Mouse (Mus musculus): ENCODE results near the gene Rbfox2. TPM values are rescaled to one million over a fixed set of nuclear protein-coding genes. Genes with fewer than 3 reads are reported as not detected.

The Rbfox2 gene
- polyA plus RNA-seq, 1 experiment from 2014 or later = 76.2 TPM

- Histone ChIP-seq H3K27me3 (ENCODE audit: insufficient read depth, poor library complexity, severe bottlenecking) (no peaks in the 10 kb centered on the region), H3K4me1 (peaks cover 7% of the 10 kb centered on the region; the same call in 1 of the 2 replicates), H3K27ac (no peak overlapping the region), H3K9me3 (no peaks in the 10 kb centered on the region), H3K4me3 (no peak overlapping the region), H3K36me3 (no peaks in the 10 kb centered on the region)
- DNase-seq (ENCODE audit: low spot score) = no peak
- 80% methylated on average over 10 of the region's 10 CpGs for WGBS
These were observed 16.4 kb upstream of the Rbfox2 start for GRCm38 (mm10) chr15:77323226-77323625.

GRCm38 (mm10) chr15:77313701-77314100 is 6.9 kb upstream of the Rbfox2 start:
- 6% methylated on average over 6 of the region's 6 CpGs for WGBS
- Histone ChIP-seq H3K4me3 (peak overlapping the region; percentile 29), H3K27me3 (ENCODE audit: insufficient read depth, poor library complexity, severe bottlenecking) (no peaks in the 10 kb centered on the region), H3K4me1 (peaks cover 16% of the 10 kb centered on the region), H3K9me3 (no peaks in the 10 kb centered on the region), H3K27ac (peak overlapping the region; percentile 72), H3K36me3 (no peaks in the 10 kb centered on the region)
- no peak for DNase-seq (ENCODE audit: low spot score)

- H3K4me1 ChIP-seq = peaks cover 16% of the 10 kb centered on the region
- H3K4me3 ChIP-seq = no peak overlapping the region
- no peaks in the 10 kb centered on the region for H3K9me3 ChIP-seq
- no peaks in the 10 kb centered on the region for H3K36me3 ChIP-seq
- WGBS = 94% methylated on average over 7 of the region's 7 CpGs
- no peak overlapping the region for H3K27ac ChIP-seq
- DNase-seq (ENCODE audit: low spot score) = no peak
- H3K27me3 ChIP-seq (ENCODE audit: insufficient read depth, poor library complexity, severe bottlenecking) = no peaks in the 10 kb centered on the region
These were observed 6.0 kb upstream of the Rbfox2 start for GRCm38 (mm10) chr15:77312796-77313195.

- H3K27me3 ChIP-seq (ENCODE audit: insufficient read depth, poor library complexity, severe bottlenecking) = no peaks in the 10 kb centered on the region
- DNase-seq (ENCODE audit: low spot score) = no peak
- 65% methylated on average over 4 of the region's 4 CpGs for WGBS
- H3K27ac ChIP-seq = no peak overlapping the region
- no peaks in the 10 kb centered on the region for H3K9me3 ChIP-seq
- no peaks in the 10 kb centered on the region for H3K36me3 ChIP-seq
- peak overlapping the region; percentile 99 for H3K4me3 ChIP-seq
- peaks cover 32% of the 10 kb centered on the region for H3K4me1 ChIP-seq
These were observed 1.1 kb upstream of the Rbfox2 start for GRCm38 (mm10) chr15:77307767-77308495.

GRCm38 (mm10) chr15:77305852-77306546 is 805 bp downstream of the Rbfox2 start:
- Histone ChIP-seq H3K27me3 (ENCODE audit: insufficient read depth, poor library complexity, severe bottlenecking) (no peaks in the 10 kb centered on the region), H3K36me3 (no peaks in the 10 kb centered on the region), H3K9me3 (no peaks in the 10 kb centered on the region), H3K4me1 (peaks cover 52% of the 10 kb centered on the region), H3K4me3 (peak overlapping the region; percentile 99), H3K27ac (peak overlapping the region; percentile 99)
- DNase-seq (ENCODE audit: low spot score) = no peak
- 1% methylated on average over 54 of the region's 54 CpGs for WGBS

GRCm38 (mm10) chr15:77304960-77305359 is 1.8 kb downstream of the Rbfox2 start:
- peak overlapping the region; percentile 99; the same call in 1 of the 2 replicates for H3K27ac ChIP-seq
- no peaks in the 10 kb centered on the region for H3K27me3 ChIP-seq (ENCODE audit: insufficient read depth, poor library complexity, severe bottlenecking)
- H3K9me3 ChIP-seq = no peaks in the 10 kb centered on the region
- peak overlapping the region; percentile 99 for H3K4me3 ChIP-seq
- no peaks in the 10 kb centered on the region for H3K36me3 ChIP-seq
- peaks cover 62% of the 10 kb centered on the region for H3K4me1 ChIP-seq
- WGBS = 16% methylated on average over 3 of the region's 3 CpGs
- DNase-seq (ENCODE audit: low spot score) = no peak

GRCm38 (mm10) chr15:77301122-77301521 is 5.7 kb downstream of the Rbfox2 start:
- Histone ChIP-seq H3K36me3 (no peaks in the 10 kb centered on the region), H3K27ac (0 out of 2 replicates have a peak overlapping the region, but pooled peaks have one; percentile 10), H3K27me3 (ENCODE audit: insufficient read depth, poor library complexity, severe bottlenecking) (no peaks in the 10 kb centered on the region), H3K4me3 (no peak overlapping the region), H3K9me3 (no peaks in the 10 kb centered on the region), H3K4me1 (peaks cover 74% of the 10 kb centered on the region)
- DNase-seq (ENCODE audit: low spot score) = no peak
- WGBS = 65% methylated on average over 6 of the region's 6 CpGs

- 61% methylated on average over 3 of the region's 3 CpGs for WGBS
- no peaks in the 10 kb centered on the region for H3K27me3 ChIP-seq (ENCODE audit: insufficient read depth, poor library complexity, severe bottlenecking)
- no peak overlapping the region for H3K4me3 ChIP-seq
- H3K36me3 ChIP-seq = no peaks in the 10 kb centered on the region
- H3K9me3 ChIP-seq = no peaks in the 10 kb centered on the region
- no peak for DNase-seq (ENCODE audit: low spot score)
- H3K4me1 ChIP-seq = peaks cover 66% of the 10 kb centered on the region
- H3K27ac ChIP-seq = no peak overlapping the region
These were observed 8.2 kb downstream of the Rbfox2 start for GRCm38 (mm10) chr15:77298564-77298963.

GRCm38 (mm10) chr15:77296635-77297034 is 10.2 kb downstream of the Rbfox2 start:
- Histone ChIP-seq H3K4me3 (no peak overlapping the region), H3K27me3 (ENCODE audit: insufficient read depth, poor library complexity, severe bottlenecking) (no peaks in the 10 kb centered on the region), H3K9me3 (no peaks in the 10 kb centered on the region), H3K27ac (no peak overlapping the region), H3K4me1 (peaks cover 66% of the 10 kb centered on the region), H3K36me3 (no peaks in the 10 kb centered on the region)
- no peak for DNase-seq (ENCODE audit: low spot score)
- WGBS = 82% methylated on average over 2 of the region's 2 CpGs

GRCm38 (mm10) chr15:77293493-77293892 is 13.3 kb downstream of the Rbfox2 start:
- peaks cover 3% of the 10 kb centered on the region; the same call in 1 of the 2 replicates for H3K36me3 ChIP-seq
- H3K9me3 ChIP-seq = no peaks in the 10 kb centered on the region
- peaks cover 41% of the 10 kb centered on the region for H3K4me1 ChIP-seq
- no peak overlapping the region for H3K4me3 ChIP-seq
- no peaks in the 10 kb centered on the region for H3K27me3 ChIP-seq (ENCODE audit: insufficient read depth, poor library complexity, severe bottlenecking)
- no peak overlapping the region for H3K27ac ChIP-seq
- WGBS = 82% methylated on average over 3 of the region's 3 CpGs
- no peak for DNase-seq (ENCODE audit: low spot score)

- Histone ChIP-seq H3K27me3 (ENCODE audit: insufficient read depth, poor library complexity, severe bottlenecking) (no peaks in the 10 kb centered on the region), H3K27ac (no peak overlapping the region), H3K36me3 (peaks cover 3% of the 10 kb centered on the region; the same call in 1 of the 2 replicates), H3K4me1 (peaks cover 40% of the 10 kb centered on the region), H3K4me3 (no peak overlapping the region), H3K9me3 (no peaks in the 10 kb centered on the region)
- DNase-seq (ENCODE audit: low spot score) = no peak
- 41% methylated on average over 6 of the region's 6 CpGs for WGBS
These were observed 14.4 kb downstream of the Rbfox2 start for GRCm38 (mm10) chr15:77292381-77292780.

GRCm38 (mm10) chr15:77291471-77291870 is 15.3 kb downstream of the Rbfox2 start:
- Histone ChIP-seq H3K4me1 (peaks cover 44% of the 10 kb centered on the region), H3K36me3 (peaks cover 3% of the 10 kb centered on the region; the same call in 1 of the 2 replicates), H3K4me3 (no peak overlapping the region), H3K27ac (0 out of 2 replicates have a peak overlapping the region, but pooled peaks have one; percentile 22), H3K27me3 (ENCODE audit: insufficient read depth, poor library complexity, severe bottlenecking) (no peaks in the 10 kb centered on the region), H3K9me3 (no peaks in the 10 kb centered on the region)
- no peak for DNase-seq (ENCODE audit: low spot score)
- 33% methylated on average over 7 of the region's 7 CpGs for WGBS

- Histone ChIP-seq H3K9me3 (no peaks in the 10 kb centered on the region), H3K27ac (no peak overlapping the region), H3K4me3 (no peak overlapping the region), H3K36me3 (peaks cover 3% of the 10 kb centered on the region; the same call in 1 of the 2 replicates), H3K27me3 (ENCODE audit: insufficient read depth, poor library complexity, severe bottlenecking) (no peaks in the 10 kb centered on the region), H3K4me1 (peaks cover 48% of the 10 kb centered on the region)
- 77% methylated on average over 2 of the region's 2 CpGs for WGBS
- DNase-seq (ENCODE audit: low spot score) = no peak
These were observed 16.5 kb downstream of the Rbfox2 start for GRCm38 (mm10) chr15:77290352-77290751.
